Mouse (Mus musculus): ENCODE results near the gene Exo5. TPM values are rescaled to one million over a fixed set of nuclear protein-coding genes. Genes with fewer than 3 reads are reported as not detected.

Gene Exo5
- total and polyA plus RNA-seq, 3 experiments: 18.1 to 20.6 TPM; not detected in 1

- no peak for DNase-seq (ENCODE audit: low read depth, low spot score)
- Histone ChIP-seq H3K36me3 (ENCODE audit: control insufficient read depth in 1 of 2, insufficient read depth in 2 of 2, low read length in 2 of 2) (peaks cover 0 to 2% of the 10 kb centered on the region in 2 experiments; a peak in 1 of 4 replicates), H3K27ac (ENCODE audit: control insufficient read depth, low read depth, low read length) (no peak overlapping the region), H3K79me2 (ENCODE audit: control insufficient read depth, insufficient read depth, low read length, poor library complexity) (no peaks in the 10 kb centered on the region), H3K4me3 (ENCODE audit: control insufficient read depth in 1 of 2, insufficient read depth in 1 of 2, low read depth in 2 of 2, low read length in 2 of 2) (no peak overlapping the region), H3K9ac (ENCODE audit: control insufficient read depth, low read depth, low read length, poor library complexity, severe bottlenecking) (no peak overlapping the region), H3K27me3 (ENCODE audit: control insufficient read depth in 1 of 2, insufficient read depth in 2 of 2, low read length in 2 of 2) (peaks cover 0 to 8% of the 10 kb centered on the region in 2 experiments; a peak in 2 of 4 replicates), H3K9me3 (replicated peaks; ENCODE audit: insufficient read depth, low read length) (no peaks in the 10 kb centered on the region), H3K4me1 (ENCODE audit: control insufficient read depth in 1 of 2, insufficient read depth in 2 of 2, low read length in 2 of 2) (peaks cover 0 to 3% of the 10 kb centered on the region in 2 experiments; a peak in 2 of 4 replicates)
- TF ChIP-seq POLR2A (IDR thresholded peaks at IDR 0.05; ENCODE audit: control insufficient read depth in 1 of 2, insufficient read depth in 1 of 2, low read depth in 1 of 2, low read length in 2 of 2, poor library complexity in 1 of 2) (no peak), HCFC1 (IDR thresholded peaks at IDR 0.05; ENCODE audit: low read depth, low read length) (no peak)
Measured at GRCm38 (mm10) chr4:120886131-120886530, 38.7 kb downstream of the Exo5 start.

- DNase-seq (ENCODE audit: low read depth, low spot score): no peak
Measured at GRCm38 (mm10) chr4:120885208-120886120, 39.4 kb downstream of the Exo5 start.

GRCm38 (mm10) chr4:120882002-120882625 lies 42.7 kb downstream of the Exo5 start:
- DNase-seq (ENCODE audit: low read depth, low spot score): no peak
- H3K9ac ChIP-seq (ENCODE audit: control insufficient read depth, low read depth, low read length, poor library complexity, severe bottlenecking): no peak overlapping the region
- TF ChIP-seq MEF2A (IDR thresholded peaks at IDR 0.05; ENCODE audit: extremely low read depth, insufficient replicate concordance, low read depth, low read length, poor library complexity, severe bottlenecking): no peak
- TF ChIP-seq RCOR1 (IDR thresholded peaks at IDR 0.05; ENCODE audit: low read depth, low read length): no peak
- TF ChIP-seq ZKSCAN1 (IDR thresholded peaks at IDR 0.05; ENCODE audit: low read depth, low read length): no peak
- no peaks in the 10 kb centered on the region for H3K9me3 ChIP-seq (replicated peaks; ENCODE audit: insufficient read depth, low read length)
- no peak overlapping the region for H3K27ac ChIP-seq (ENCODE audit: control insufficient read depth, low read depth, low read length)
- peaks cover 0 to 8% of the 10 kb centered on the region in 2 experiments; a peak in 2 of 4 replicates for H3K4me1 ChIP-seq (ENCODE audit: control insufficient read depth in 1 of 2, insufficient read depth in 2 of 2, low read length in 2 of 2)
- peaks cover 0 to 8% of the 10 kb centered on the region in 2 experiments; a peak in 2 of 4 replicates for H3K27me3 ChIP-seq (ENCODE audit: control insufficient read depth in 1 of 2, insufficient read depth in 2 of 2, low read length in 2 of 2)
- no peaks in the 10 kb centered on the region for H3K79me2 ChIP-seq (ENCODE audit: control insufficient read depth, insufficient read depth, low read length, poor library complexity)
- no peak overlapping the region for H3K4me3 ChIP-seq (ENCODE audit: control insufficient read depth in 1 of 2, insufficient read depth in 1 of 2, low read depth in 2 of 2, low read length in 2 of 2)
- H3K36me3 ChIP-seq (ENCODE audit: control insufficient read depth in 1 of 2, insufficient read depth in 2 of 2, low read length in 2 of 2): peaks cover 0 to 5% of the 10 kb centered on the region in 2 experiments; a peak in 1 of 4 replicates

More at GRCm38 (mm10) chr4:120885208-120886120, 39.4 kb downstream of the Exo5 start:
- peaks cover 0 to 5% of the 10 kb centered on the region in 2 experiments; a peak in 1 of 4 replicates for H3K36me3 ChIP-seq (ENCODE audit: control insufficient read depth in 1 of 2, insufficient read depth in 2 of 2, low read length in 2 of 2)
- H3K27me3 ChIP-seq (ENCODE audit: control insufficient read depth in 1 of 2, insufficient read depth in 2 of 2, low read length in 2 of 2): peaks cover 0 to 8% of the 10 kb centered on the region in 2 experiments; a peak in 2 of 4 replicates
- H3K27ac ChIP-seq (ENCODE audit: control insufficient read depth, low read depth, low read length): no peak overlapping the region
- H3K79me2 ChIP-seq (ENCODE audit: control insufficient read depth, insufficient read depth, low read length, poor library complexity): no peaks in the 10 kb centered on the region
- H3K4me1 ChIP-seq (ENCODE audit: control insufficient read depth in 1 of 2, insufficient read depth in 2 of 2, low read length in 2 of 2): peaks cover 0 to 8% of the 10 kb centered on the region in 2 experiments; a peak in 2 of 4 replicates
- H3K4me3 ChIP-seq (ENCODE audit: control insufficient read depth in 1 of 2, insufficient read depth in 1 of 2, low read depth in 2 of 2, low read length in 2 of 2): no peak overlapping the region
- H3K9me3 ChIP-seq (replicated peaks; ENCODE audit: insufficient read depth, low read length): no peaks in the 10 kb centered on the region
- no peak overlapping the region for H3K9ac ChIP-seq (ENCODE audit: control insufficient read depth, low read depth, low read length, poor library complexity, severe bottlenecking)
- no peak for TF ChIP-seq POLR2AphosphoS2 (IDR thresholded peaks at IDR 0.05; ENCODE audit: low read length)
- no peak for TF ChIP-seq CTCF (IDR thresholded peaks at IDR 0.05 in 2 of 3, conservative IDR thresholded peaks at IDR 0.05 in 1 of 3; ENCODE audit: control insufficient read depth in 1 of 3, insufficient read depth in 1 of 3, low read depth in 2 of 3, low read length in 3 of 3, poor library complexity in 1 of 3, severe bottlenecking in 1 of 3)
- no peak for TF ChIP-seq E2F4 (IDR thresholded peaks at IDR 0.05; ENCODE audit: borderline replicate concordance, low read depth, low read length)
- TF ChIP-seq CHD2 (IDR thresholded peaks at IDR 0.05; ENCODE audit: low read length): no peak
- TF ChIP-seq MAFK (IDR thresholded peaks at IDR 0.05; ENCODE audit: borderline replicate concordance, low read depth, low read length): no peak
- TF ChIP-seq USF1 (IDR thresholded peaks at IDR 0.05; ENCODE audit: low read depth, low read length): no peak
- no peak for TF ChIP-seq HCFC1 (IDR thresholded peaks at IDR 0.05; ENCODE audit: low read depth, low read length)
- no peak for TF ChIP-seq SIN3A (IDR thresholded peaks at IDR 0.05; ENCODE audit: low read length)
- no peak for TF ChIP-seq JUND (IDR thresholded peaks at IDR 0.05; ENCODE audit: low read depth, low read length)
- TF ChIP-seq EP300 (IDR thresholded peaks at IDR 0.05; ENCODE audit: low read depth in 1 of 2, low read length in 2 of 2): no peak
- no peak for TF ChIP-seq GATA1 (IDR thresholded peaks at IDR 0.05; ENCODE audit: low read depth, low read length)
- no peak for TF ChIP-seq ZC3H11A (IDR thresholded peaks at IDR 0.05; ENCODE audit: low read depth, low read length)
- no peak for TF ChIP-seq NELFE (IDR thresholded peaks at IDR 0.05; ENCODE audit: low read depth, low read length)
- no peak for TF ChIP-seq SMC3 (IDR thresholded peaks at IDR 0.05; ENCODE audit: low read depth, low read length)
- no peak for TF ChIP-seq ETS1 (IDR thresholded peaks at IDR 0.05; ENCODE audit: low read depth, low read length)
- TF ChIP-seq UBTF (IDR thresholded peaks at IDR 0.05; ENCODE audit: borderline replicate concordance, insufficient read depth, low read depth, low read length): no peak
- no peak for TF ChIP-seq ZKSCAN1 (IDR thresholded peaks at IDR 0.05; ENCODE audit: low read depth, low read length)
- TF ChIP-seq KAT2A (conservative IDR thresholded peaks at IDR 0.05; ENCODE audit: low read depth, low read length): no peak
- TF ChIP-seq NRF1 (IDR thresholded peaks at IDR 0.05; ENCODE audit: insufficient read depth, low read depth, low read length, poor library complexity, severe bottlenecking): no peak

Data from MEL (cell line).